Mouse (Mus musculus) kidney, embryonic 14.5 days (tissue): Measurements from ENCODE around the gene Plaur. TPM values are rescaled to one million over a fixed set of nuclear protein-coding genes. Genes with fewer than 3 reads are reported as not detected.

Experiments
- ATAC-seq: fragments of 200-750 bp; cut with Nextera tagmentation; 2 replicates; pipeline ENCODE4 v1.8.0; 2017; ENCODE audit warnings: moderate number of reproducible peaks, mild to moderate bottlenecking, moderate TSS enrichment, moderate library complexity; ENCODE audit not compliant: low FRiP score, low TSS enrichment
- H3K27ac ChIP-seq: fragments of 300-500 bp; sonication (generic); 2 replicates; pipeline ENCODE4 v1.5.1; 2014; ENCODE audit warnings: low read depth, mild to moderate bottlenecking, low read length, moderate library complexity, mixed read lengths
- H3K27me3 ChIP-seq: fragments of 300-500 bp; sonication (generic); 2 replicates; pipeline ENCODE4 v1.6.1; 2014; ENCODE audit warnings: mild to moderate bottlenecking, low read length; ENCODE audit not compliant: control insufficient read depth, insufficient read depth
- H3K36me3 ChIP-seq: fragments of 300-500 bp; sonication (generic); 2 replicates; pipeline ENCODE4 v1.6.1; 2014; ENCODE audit warnings: low read length, mixed read lengths; ENCODE audit not compliant: control insufficient read depth, insufficient read depth
- H3K4me1 ChIP-seq: fragments of 300-500 bp; sonication (generic); 2 replicates; pipeline ENCODE4 v1.6.1; 2014; ENCODE audit warnings: low read length, mixed read lengths; ENCODE audit not compliant: control insufficient read depth, insufficient read depth
- H3K4me2 ChIP-seq: fragments of 300-500 bp; sonication (generic); replicated peaks from 2 replicates; pipeline ENCODE4 v1.6.1; 2014; ENCODE audit warnings: low read depth, mild to moderate bottlenecking, low read length
- H3K4me3 ChIP-seq: fragments of 300-500 bp; sonication (generic); 2 replicates; pipeline ENCODE4 v1.5.1; 2014; ENCODE audit warnings: mild to moderate bottlenecking, low read length
- H3K9ac ChIP-seq: fragments of 300-500 bp; sonication (generic); 2 replicates; pipeline ENCODE4 v1.6.1; 2014; ENCODE audit warnings: low read depth, mild to moderate bottlenecking, low read length, moderate library complexity
- H3K9me3 ChIP-seq: fragments of 300-500 bp; sonication (generic); 2 replicates; pipeline ENCODE4 v1.6.1; 2016; ENCODE audit warnings: low read length; ENCODE audit not compliant: control insufficient read depth
- WGBS: fragments of 180-500 bp; shearing (Covaris S2); extraction: QIAGEN DNeasy Blood & Tissue Kit; methylation state at CpG from one replicate; pipeline ENCODE4 v1.1.7; 2014; 5-methylcytosine and 5-hydroxymethylcytosine counted together
- polyA plus RNA-seq: library from polyadenylated mRNA; unstranded; fragments of >200 nt; fragmentation: Nextera tagmentation; extraction: Ambion mirVana; gene quantifications from 2 replicates; pipeline ENCODE4 v1.2.1, GENCODE M21; 2014

The Plaur gene
- polyA plus RNA-seq, 1 experiment from 2014 or later: 14.1 TPM

DNA sequence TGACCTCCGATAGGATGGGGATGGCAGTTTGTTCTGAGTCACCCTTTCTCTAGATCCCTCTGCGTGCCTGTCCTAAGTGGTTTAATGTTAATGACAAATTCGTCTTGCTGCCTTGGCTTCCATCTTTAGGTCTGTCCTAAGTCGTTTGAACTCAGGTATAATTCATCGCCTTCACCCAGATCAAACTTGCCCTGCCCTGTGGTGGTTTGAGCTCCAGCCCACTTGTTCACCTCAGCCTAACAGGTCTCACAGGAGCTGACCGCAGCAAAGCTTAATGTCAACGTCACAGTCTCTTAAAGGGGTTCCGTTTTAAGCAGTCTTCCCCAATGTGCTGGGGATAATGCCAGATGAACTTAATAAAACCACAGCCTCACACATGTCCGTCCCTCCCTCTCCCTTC, 36.4 kb upstream of the Plaur start:
- Histone ChIP-seq H3K4me3 (no peak overlapping the region), H3K9me3 (no peaks in the 10 kb centered on the region), H3K4me1 (peaks cover 6% of the 10 kb centered on the region; the same call in 1 of the 2 replicates), H3K9ac (no peak overlapping the region), H3K4me2 (no peak overlapping the region), H3K36me3 (peaks cover 9% of the 10 kb centered on the region; the same call in 1 of the 2 replicates), H3K27ac (no peak overlapping the region), H3K27me3 (no peaks in the 10 kb centered on the region)
- ATAC-seq: no peak
- WGBS: 76% methylated on average over 9 of the region's 9 CpGs

- 95% methylated on average over 8 of the region's 8 CpGs for WGBS
- no peak overlapping the region for H3K9ac ChIP-seq
Observed at GRCm38 (mm10) chr7:24427168-24427567, 35.1 kb upstream of the Plaur start.

DNA sequence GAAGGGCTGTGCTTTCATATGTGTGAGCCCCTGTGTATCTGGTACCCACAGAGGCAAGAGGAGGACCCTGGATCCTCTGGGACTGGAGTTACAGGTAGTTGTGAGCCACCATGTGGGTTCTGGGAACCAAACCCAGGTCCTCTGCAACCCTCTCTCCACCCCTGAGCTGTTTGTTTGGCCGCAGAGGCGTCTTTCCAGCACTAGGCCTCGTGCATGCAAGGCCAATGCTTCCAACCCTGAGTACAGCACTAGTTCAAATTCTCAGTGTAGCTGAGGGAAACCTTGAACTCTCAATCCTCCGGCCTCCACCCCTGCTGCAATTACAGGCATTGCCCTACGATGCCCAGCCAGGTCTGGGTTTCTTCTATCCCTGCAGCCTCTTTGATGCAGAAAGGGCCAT, 33.6 kb upstream of the Plaur start:
- no peak for ATAC-seq
- no peak overlapping the region for H3K27ac ChIP-seq
- H3K4me2 ChIP-seq: no peak overlapping the region
- H3K9ac ChIP-seq: no peak overlapping the region
- H3K36me3 ChIP-seq: no peaks in the 10 kb centered on the region
- H3K4me3 ChIP-seq: no peak overlapping the region
- 80% methylated on average over 5 of the region's 5 CpGs for WGBS
- peaks cover 6% of the 10 kb centered on the region; the same call in 1 of the 2 replicates for H3K4me1 ChIP-seq
- H3K27me3 ChIP-seq: peaks cover 7% of the 10 kb centered on the region; the same call in 1 of the 2 replicates
- H3K9me3 ChIP-seq: no peaks in the 10 kb centered on the region

More at GRCm38 (mm10) chr7:24427168-24427567, 35.1 kb upstream of the Plaur start:
- ATAC-seq: no peak
- H3K4me1 ChIP-seq: peaks cover 6% of the 10 kb centered on the region; the same call in 1 of the 2 replicates
- H3K36me3 ChIP-seq: peaks cover 4% of the 10 kb centered on the region; the same call in 1 of the 2 replicates
- no peaks in the 10 kb centered on the region for H3K9me3 ChIP-seq
- H3K4me3 ChIP-seq: no peak overlapping the region
- H3K4me2 ChIP-seq: no peak overlapping the region
- no peak overlapping the region for H3K27ac ChIP-seq
- no peaks in the 10 kb centered on the region for H3K27me3 ChIP-seq

- no peak overlapping the region for H3K27ac ChIP-seq
- H3K4me2 ChIP-seq: no peak overlapping the region
- peaks cover 7% of the 10 kb centered on the region; the same call in 1 of the 2 replicates for H3K27me3 ChIP-seq
- no peak overlapping the region for H3K4me3 ChIP-seq
- H3K36me3 ChIP-seq: no peaks in the 10 kb centered on the region
- H3K9me3 ChIP-seq: no peaks in the 10 kb centered on the region
- ATAC-seq: no peak
- 64% methylated on average over 16 of the region's 16 CpGs for WGBS
- H3K9ac ChIP-seq: no peak overlapping the region
- no peaks in the 10 kb centered on the region for H3K4me1 ChIP-seq
Observed at GRCm38 (mm10) chr7:24429413-24430112, 32.7 kb upstream of the Plaur start.

GRCm38 (mm10) chr7:24430551-24431345, 31.5 kb upstream of the Plaur start:
- Histone ChIP-seq H3K9me3 (no peaks in the 10 kb centered on the region), H3K9ac (no peak overlapping the region), H3K27me3 (peaks cover 7% of the 10 kb centered on the region; the same call in 1 of the 2 replicates), H3K4me2 (no peak overlapping the region), H3K27ac (no peak overlapping the region), H3K4me1 (no peaks in the 10 kb centered on the region), H3K4me3 (no peak overlapping the region), H3K36me3 (no peaks in the 10 kb centered on the region)
- ATAC-seq: no peak
- 94% methylated on average over 15 of the region's 15 CpGs for WGBS

- H3K36me3 ChIP-seq: no peaks in the 10 kb centered on the region
- no peaks in the 10 kb centered on the region for H3K9me3 ChIP-seq
- no peaks in the 10 kb centered on the region for H3K4me1 ChIP-seq
- H3K4me2 ChIP-seq: no peak overlapping the region
- no peak overlapping the region for H3K27ac ChIP-seq
- peaks cover 7% of the 10 kb centered on the region; the same call in 1 of the 2 replicates for H3K27me3 ChIP-seq
- ATAC-seq: no peak
- H3K4me3 ChIP-seq: no peak overlapping the region
- WGBS: 52% methylated on average over 11 of the region's 11 CpGs
- no peak overlapping the region for H3K9ac ChIP-seq
Observed at GRCm38 (mm10) chr7:24431713-24432112, 30.6 kb upstream of the Plaur start.

DNA sequence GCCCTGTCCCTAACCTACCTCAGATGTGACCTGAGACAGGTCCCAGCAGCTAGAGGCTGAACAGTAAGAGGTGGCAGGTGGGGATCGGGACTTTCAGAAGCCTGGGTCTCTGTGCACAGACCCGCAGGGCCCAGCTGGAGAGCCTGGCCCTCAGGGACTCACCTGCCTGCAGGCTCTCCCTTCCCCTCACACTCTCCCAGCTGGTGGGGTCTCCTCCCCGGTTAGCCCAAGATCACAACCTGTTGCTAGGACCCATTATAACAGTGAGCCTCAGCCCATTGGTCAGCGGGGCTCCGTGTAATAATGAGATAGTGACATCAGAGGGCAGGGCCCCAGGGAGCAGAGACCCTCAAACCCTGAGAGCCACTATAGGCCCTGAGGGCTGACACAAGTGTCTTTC, 27.0 kb upstream of the Plaur start:
- H3K27me3 ChIP-seq: peaks cover 7% of the 10 kb centered on the region; the same call in 1 of the 2 replicates
- no peak for ATAC-seq
- no peak overlapping the region for H3K27ac ChIP-seq
- H3K9me3 ChIP-seq: no peaks in the 10 kb centered on the region
- 69% methylated on average over 5 of the region's 5 CpGs for whole genome bisulfite sequencing
- H3K4me3 ChIP-seq: no peak overlapping the region
- no peaks in the 10 kb centered on the region for H3K36me3 ChIP-seq
- no peak overlapping the region for H3K4me2 ChIP-seq
- H3K4me1 ChIP-seq: no peaks in the 10 kb centered on the region
- H3K9ac ChIP-seq: no peak overlapping the region

DNA sequence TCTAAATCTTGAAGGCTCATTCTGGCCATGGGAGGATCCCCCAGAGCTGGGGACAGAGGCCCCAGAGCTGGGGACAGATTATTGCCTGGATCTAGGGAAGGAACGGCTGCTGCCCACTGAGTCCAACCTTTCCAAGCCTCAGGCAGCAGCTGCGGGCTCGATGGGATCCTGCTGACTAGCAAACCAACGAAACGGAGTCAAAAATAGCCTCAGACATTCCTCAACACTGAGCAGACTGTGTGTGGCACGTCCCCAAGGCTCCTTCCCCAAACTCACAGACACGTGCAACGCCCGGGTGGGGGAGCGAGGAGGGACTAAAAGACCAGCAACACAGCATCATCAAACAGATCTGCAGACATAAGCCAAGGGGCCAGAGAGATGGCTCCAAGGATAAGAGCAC, 24.3 kb upstream of the Plaur start:
- no peak overlapping the region for H3K4me2 ChIP-seq
- H3K36me3 ChIP-seq: no peaks in the 10 kb centered on the region
- H3K27ac ChIP-seq: no peak overlapping the region
- no peaks in the 10 kb centered on the region for H3K27me3 ChIP-seq
- H3K9ac ChIP-seq: no peak overlapping the region
- H3K9me3 ChIP-seq: no peaks in the 10 kb centered on the region
- H3K4me1 ChIP-seq: no peaks in the 10 kb centered on the region
- WGBS: 81% methylated on average over 10 of the region's 10 CpGs
- H3K4me3 ChIP-seq: no peak overlapping the region
- no peak for ATAC-seq

- H3K36me3 ChIP-seq: no peaks in the 10 kb centered on the region
- ATAC-seq: no peak
- H3K4me2 ChIP-seq: no peak overlapping the region
- H3K9me3 ChIP-seq: no peaks in the 10 kb centered on the region
- no peak overlapping the region for H3K4me3 ChIP-seq
- no peak overlapping the region for H3K27ac ChIP-seq
- no peaks in the 10 kb centered on the region for H3K27me3 ChIP-seq
- no peak overlapping the region for H3K9ac ChIP-seq
- WGBS: 79% methylated on average over 6 of the region's 6 CpGs
- no peaks in the 10 kb centered on the region for H3K4me1 ChIP-seq
Observed at GRCm38 (mm10) chr7:24439191-24439590, 23.1 kb upstream of the Plaur start.
